Mouse (Mus musculus) lung, adult 18-20 months (tissue): ENCODE results near the gene Cdyl.
"Not testable (repeated sequence)": the region's sequence is repeated elsewhere in the genome, so short reads cannot be mapped to it uniquely, and the experiment has no call there.

Experiments
- DNase-seq, 2 experiments: peaks; one replicate each; pipeline ENCODE4 v3.0.0; 2022; ENCODE audit warnings: mixed read lengths in 2 of 2

The Cdyl gene

GRCm38 (mm10) chr13:35807016-35807415 is 147.4 kb downstream of the Cdyl start:
- no peak for DNase-seq

- DNase-seq: no peak
These were observed 147.9 kb downstream of the Cdyl start for GRCm38 (mm10) chr13:35807525-35807924.

GRCm38 (mm10) chr13:35807940-35808339 is 148.3 kb downstream of the Cdyl start:
- DNase-seq: no peak

GRCm38 (mm10) chr13:35809252-35810159 is 149.9 kb downstream of the Cdyl start:
- no peak for DNase-seq

GRCm38 (mm10) chr13:35810160-35810537 is 150.5 kb downstream of the Cdyl start:
- no peak for DNase-seq

- DNase-seq: no peak
These were observed 151.9 kb downstream of the Cdyl start for GRCm38 (mm10) chr13:35811361-35812190.

GRCm38 (mm10) chr13:35812191-35812440 is 152.5 kb downstream of the Cdyl start:
- no peak for DNase-seq

GRCm38 (mm10) chr13:35813348-35814127 is 153.9 kb downstream of the Cdyl start:
- DNase-seq: no peak

- DNase-seq: no peak
These were observed 155.6 kb downstream of the Cdyl start for GRCm38 (mm10) chr13:35815205-35815726.

- DNase-seq: peak; percentile 86 to 88
These were observed 156.2 kb downstream of the Cdyl start for GRCm38 (mm10) chr13:35815782-35816368.

GRCm38 (mm10) chr13:35817626-35818025 is 158.0 kb downstream of the Cdyl start:
- no peak for DNase-seq

- DNase-seq: no peak
These were observed 158.4 kb downstream of the Cdyl start for GRCm38 (mm10) chr13:35818060-35818459.

GRCm38 (mm10) chr13:35821821-35822454 is 162.3 kb downstream of the Cdyl start:
- no peak for DNase-seq

- DNase-seq: no peak
These were observed 163.2 kb downstream of the Cdyl start for GRCm38 (mm10) chr13:35822795-35823194.

GRCm38 (mm10) chr13:35825639-35826038 is 166.0 kb downstream of the Cdyl start:
- DNase-seq: no peak

GRCm38 (mm10) chr13:35832676-35833075 is 173.0 kb downstream of the Cdyl start:
- DNase-seq: peak in 1 of 2 experiments; percentile 7

GRCm38 (mm10) chr13:35833941-35834340 is 174.3 kb downstream of the Cdyl start:
- no peak for DNase-seq

- DNase-seq: peak in 1 of 2 experiments; percentile 41
These were observed 176.0 kb downstream of the Cdyl start for GRCm38 (mm10) chr13:35835669-35836068.

- not testable (repeated sequence) for DNase-seq
These were observed 176.9 kb downstream of the Cdyl start for GRCm38 (mm10) chr13:35836501-35836900.

GRCm38 (mm10) chr13:35840102-35840501 is 180.5 kb downstream of the Cdyl start:
- DNase-seq: no peak

GRCm38 (mm10) chr13:35843383-35843782 is 183.8 kb downstream of the Cdyl start:
- DNase-seq: peak in 1 of 2 experiments; percentile 10

- no peak for DNase-seq
These were observed 185.7 kb downstream of the Cdyl start for GRCm38 (mm10) chr13:35845306-35845705.
